Mouse (Mus musculus): ENCODE results near the gene Ephb3. TPM values are rescaled to one million over a fixed set of nuclear protein-coding genes. Genes with fewer than 3 reads are reported as not detected.
A peak's percentile ranks its signal among the peaks of the same experiment; 100 is the strongest.

Gene Ephb3
- polyA plus RNA-seq, 1 experiment from 2014 or later, result 17.6 TPM

DNA sequence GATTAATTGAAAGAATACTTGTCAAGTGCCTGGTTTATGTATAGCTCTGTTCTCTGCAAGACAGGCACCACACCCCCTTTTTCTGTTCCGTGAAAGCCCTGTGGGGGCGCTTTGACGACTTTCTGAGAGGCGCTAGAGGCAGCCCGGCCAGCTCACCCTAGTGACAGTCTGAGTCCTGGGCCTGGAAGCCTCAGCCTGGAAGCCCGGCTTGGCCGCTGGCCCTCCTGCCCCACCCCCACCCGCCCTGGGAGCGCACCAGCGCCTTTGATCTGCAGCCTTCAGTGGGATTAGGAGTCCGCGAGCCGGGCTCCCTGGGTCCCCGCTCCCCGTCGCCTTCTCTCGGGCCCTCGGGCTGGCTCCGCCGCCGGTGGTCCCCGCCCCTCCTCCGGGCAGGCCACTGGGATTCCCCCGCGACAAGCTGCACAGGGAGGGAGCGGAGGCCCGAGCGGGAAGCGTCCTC is 41.4 kb downstream of the Ephb3 start:
- H3K27me3 ChIP-seq (replicated peaks; ENCODE audit: control insufficient read depth, insufficient read depth, low read length), result 0 out of 2 replicates have a peak, but pooled peaks cover 4% of the 10 kb centered on the region
- peaks cover 51% of the 10 kb centered on the region for H3K4me1 ChIP-seq (replicated peaks; ENCODE audit: control insufficient read depth, insufficient read depth, low read length)

DNA sequence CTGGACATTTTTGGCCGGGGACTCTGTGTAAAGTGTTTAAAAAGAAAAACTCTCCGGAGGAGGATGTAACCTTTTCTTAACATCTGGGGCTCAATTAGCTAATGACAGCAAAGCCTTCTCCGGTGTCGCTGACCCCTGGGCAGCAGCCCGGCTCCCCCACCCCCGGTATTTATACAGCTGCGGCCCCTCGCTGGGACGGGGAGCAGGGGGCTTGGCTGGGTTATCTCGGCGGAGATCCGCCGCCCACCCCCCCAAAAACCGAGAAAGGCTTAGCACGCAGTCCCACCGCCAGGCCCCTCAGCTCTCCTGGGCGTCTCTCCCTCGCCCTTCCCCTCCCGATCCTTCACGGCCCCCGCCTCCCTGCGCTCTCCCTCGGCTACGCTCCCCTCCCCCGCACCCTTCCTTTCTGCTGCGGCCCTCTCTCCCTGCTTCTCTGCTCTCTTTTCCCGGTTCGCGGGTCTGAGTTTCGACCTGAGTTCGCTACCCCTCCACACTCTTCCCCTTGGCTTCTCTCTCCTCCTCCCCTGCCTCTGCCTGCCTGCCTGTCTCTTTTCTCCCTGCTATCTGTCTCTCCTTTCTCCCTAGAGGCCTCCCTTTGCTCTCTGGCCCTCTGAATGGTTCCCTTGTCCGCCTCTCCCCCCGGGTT is 42.0 kb downstream of the Ephb3 start:
- WGBS, result 2% methylated on average over 33 of the region's 33 CpGs
- H3K4me1 ChIP-seq (replicated peaks; ENCODE audit: control insufficient read depth, insufficient read depth, low read length), result peaks cover 49% of the 10 kb centered on the region
- peak; percentile 56 for ATAC-seq (replicated peaks; ENCODE audit: low FRiP score, low TSS enrichment, low read depth)

More for the DNA sequence above, 41.4 kb downstream of the Ephb3 start:
- H3K9me3 ChIP-seq (ENCODE audit: control insufficient read depth, low read length), result no peaks in the 10 kb centered on the region
- no peaks in the 10 kb centered on the region for H3K36me3 ChIP-seq (ENCODE audit: control insufficient read depth, insufficient read depth, low read length)
- DNase-seq (ENCODE audit: low spot score) (peak; percentile 92), ATAC-seq (replicated peaks; ENCODE audit: low FRiP score, low TSS enrichment, low read depth) (peak; percentile 80)
- under 1% methylated on average over 29 of the region's 29 CpGs for WGBS
- H3K4me2 ChIP-seq (ENCODE audit: low read length), result peak overlapping the region; percentile 91
- peak overlapping the region; percentile 87 for H3K27ac ChIP-seq (ENCODE audit: low read depth)
- peak overlapping the region; percentile 57 for H3K9ac ChIP-seq (ENCODE audit: low read length)
- H3K4me3 ChIP-seq (ENCODE audit: low read depth, low read length), result peak overlapping the region; percentile 42

GRCm38 (mm10) chr16:21247037-21247432 is 42.5 kb downstream of the Ephb3 start:
- peak overlapping the region; percentile 42; the same call in 1 of the 2 replicates for H3K4me3 ChIP-seq (ENCODE audit: low read depth, low read length)
- H3K4me1 ChIP-seq (replicated peaks; ENCODE audit: control insufficient read depth, insufficient read depth, low read length), result peaks cover 49% of the 10 kb centered on the region
- H3K4me2 ChIP-seq (ENCODE audit: low read length), result peak overlapping the region; percentile 91
- H3K36me3 ChIP-seq (ENCODE audit: control insufficient read depth, insufficient read depth, low read length), result no peaks in the 10 kb centered on the region
- 14% methylated on average over 4 of the region's 4 CpGs for WGBS
- peak overlapping the region; percentile 87 for H3K27ac ChIP-seq (ENCODE audit: low read depth)
- peak overlapping the region; percentile 57 for H3K9ac ChIP-seq (ENCODE audit: low read length)
- no peak for ATAC-seq (replicated peaks; ENCODE audit: low FRiP score, low TSS enrichment, low read depth)
- peak; percentile 73 for DNase-seq (ENCODE audit: low spot score)
- no peaks in the 10 kb centered on the region for H3K9me3 ChIP-seq (ENCODE audit: control insufficient read depth, low read length)
- 0 out of 2 replicates have a peak, but pooled peaks cover 4% of the 10 kb centered on the region for H3K27me3 ChIP-seq (replicated peaks; ENCODE audit: control insufficient read depth, insufficient read depth, low read length)

More for the DNA sequence above, 42.0 kb downstream of the Ephb3 start:
- 0 out of 2 replicates have a peak, but pooled peaks cover 4% of the 10 kb centered on the region for H3K27me3 ChIP-seq (replicated peaks; ENCODE audit: control insufficient read depth, insufficient read depth, low read length)
- H3K9me3 ChIP-seq (ENCODE audit: control insufficient read depth, low read length), result no peaks in the 10 kb centered on the region
- H3K4me2 ChIP-seq (ENCODE audit: low read length), result peak overlapping the region; percentile 91
- peak overlapping the region; percentile 87 for H3K27ac ChIP-seq (ENCODE audit: low read depth)
- H3K4me3 ChIP-seq (ENCODE audit: low read depth, low read length), result peak overlapping the region; percentile 42
- H3K9ac ChIP-seq (ENCODE audit: low read length), result peak overlapping the region; percentile 57
- H3K36me3 ChIP-seq (ENCODE audit: control insufficient read depth, insufficient read depth, low read length), result no peaks in the 10 kb centered on the region
- DNase-seq (ENCODE audit: low spot score), result peak; percentile 81

DNA sequence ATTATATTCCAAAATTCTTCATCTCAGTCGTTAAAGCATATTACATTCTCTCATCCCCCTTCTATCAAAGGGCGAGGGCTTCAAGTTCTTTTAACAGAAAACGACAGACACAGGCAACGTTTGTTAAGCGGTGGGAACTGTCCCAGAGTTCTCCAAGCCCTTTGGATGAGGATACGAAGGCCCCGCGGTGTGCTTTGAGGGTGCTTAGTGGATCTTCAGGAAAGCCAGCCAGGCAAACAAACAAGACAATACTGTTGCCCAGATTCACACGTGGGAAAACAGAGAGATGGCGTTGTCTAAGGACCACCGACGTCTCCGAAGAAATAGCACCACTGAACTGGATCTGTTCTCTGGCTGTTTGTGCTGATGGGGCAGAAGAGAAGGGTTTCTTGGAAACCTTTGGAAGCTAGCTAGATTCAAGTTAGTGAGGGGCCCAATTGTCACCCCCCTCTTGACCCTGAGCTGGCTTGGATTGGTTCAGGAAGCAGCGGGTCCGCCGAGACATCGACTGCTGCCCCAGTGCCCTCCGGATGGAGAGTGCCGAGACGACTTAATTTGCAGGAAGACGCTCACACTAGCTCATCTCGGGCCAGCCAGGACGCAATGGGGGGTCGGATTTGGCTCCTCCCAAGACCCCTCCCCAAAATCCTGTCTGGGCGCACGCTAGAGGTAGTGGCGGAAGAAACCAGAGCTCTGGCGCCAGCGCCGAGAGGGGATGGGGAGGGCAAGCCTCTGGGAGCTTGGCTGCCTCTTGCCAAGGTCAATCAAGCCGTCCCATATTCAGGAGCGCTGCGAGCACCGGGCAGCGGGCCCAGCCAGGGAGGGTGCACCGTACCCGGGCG is 43.5 kb downstream of the Ephb3 start:
- Histone ChIP-seq H3K4me2 (ENCODE audit: low read length) (peak overlapping the region; percentile 93), H3K27ac (ENCODE audit: low read depth) (0 out of 2 replicates have a peak overlapping the region, but pooled peaks have one; percentile 25)

GRCm38 (mm10) chr16:21248713-21249531 is 44.4 kb downstream of the Ephb3 start:
- Histone ChIP-seq H3K27me3 (replicated peaks; ENCODE audit: control insufficient read depth, insufficient read depth, low read length) (0 out of 2 replicates have a peak, but pooled peaks cover 4% of the 10 kb centered on the region), H3K9me3 (ENCODE audit: control insufficient read depth, low read length) (no peaks in the 10 kb centered on the region), H3K4me3 (ENCODE audit: low read depth, low read length) (peak overlapping the region; percentile 39), H3K27ac (ENCODE audit: low read depth) (0 out of 2 replicates have a peak overlapping the region, but pooled peaks have one; percentile 25), H3K9ac (ENCODE audit: low read length) (peak overlapping the region; percentile 44), H3K36me3 (ENCODE audit: control insufficient read depth, insufficient read depth, low read length) (no peaks in the 10 kb centered on the region), H3K4me2 (ENCODE audit: low read length) (peak overlapping the region; percentile 93), H3K4me1 (replicated peaks; ENCODE audit: control insufficient read depth, insufficient read depth, low read length) (peaks cover 33% of the 10 kb centered on the region)
- peak; percentile 76 for DNase-seq (ENCODE audit: low spot score)
- WGBS, result 5% methylated on average over 39 of the region's 39 CpGs
- ATAC-seq (replicated peaks; ENCODE audit: low FRiP score, low TSS enrichment, low read depth), result no peak

More for the DNA sequence above, 43.5 kb downstream of the Ephb3 start:
- no peaks in the 10 kb centered on the region for H3K36me3 ChIP-seq (ENCODE audit: control insufficient read depth, insufficient read depth, low read length)
- 16% methylated on average over 37 of the region's 38 CpGs for WGBS
- no peaks in the 10 kb centered on the region for H3K9me3 ChIP-seq (ENCODE audit: control insufficient read depth, low read length)
- ATAC-seq (replicated peaks; ENCODE audit: low FRiP score, low TSS enrichment, low read depth) (no peak), DNase-seq (ENCODE audit: low spot score) (peak; percentile 71)
- H3K4me1 ChIP-seq (replicated peaks; ENCODE audit: control insufficient read depth, insufficient read depth, low read length), result peaks cover 40% of the 10 kb centered on the region
- peak overlapping the region; percentile 39 for H3K4me3 ChIP-seq (ENCODE audit: low read depth, low read length)
- H3K9ac ChIP-seq (ENCODE audit: low read length), result peak overlapping the region; percentile 44
- H3K27me3 ChIP-seq (replicated peaks; ENCODE audit: control insufficient read depth, insufficient read depth, low read length), result 0 out of 2 replicates have a peak, but pooled peaks cover 4% of the 10 kb centered on the region

- 0 out of 2 replicates have a peak, but pooled peaks cover 4% of the 10 kb centered on the region for H3K27me3 ChIP-seq (replicated peaks; ENCODE audit: control insufficient read depth, insufficient read depth, low read length)
- H3K27ac ChIP-seq (ENCODE audit: low read depth), result peak overlapping the region; percentile 43; the same call in 1 of the 2 replicates
- no peak overlapping the region for H3K4me2 ChIP-seq (ENCODE audit: low read length)
- H3K9ac ChIP-seq (ENCODE audit: low read length), result no peak overlapping the region
- no peaks in the 10 kb centered on the region for H3K9me3 ChIP-seq (ENCODE audit: control insufficient read depth, low read length)
- H3K36me3 ChIP-seq (ENCODE audit: control insufficient read depth, insufficient read depth, low read length), result no peaks in the 10 kb centered on the region
- no peak for DNase-seq (ENCODE audit: low spot score)
- 37% methylated on average over 11 of the region's 11 CpGs for WGBS
- H3K4me3 ChIP-seq (ENCODE audit: low read depth, low read length), result no peak overlapping the region
- H3K4me1 ChIP-seq (replicated peaks; ENCODE audit: control insufficient read depth, insufficient read depth, low read length), result peaks cover 15% of the 10 kb centered on the region
- ATAC-seq (replicated peaks; ENCODE audit: low FRiP score, low TSS enrichment, low read depth), result 0 out of 2 replicates have a peak, but pooled peaks have one; percentile 30
Measured at GRCm38 (mm10) chr16:21252401-21252955, 47.9 kb downstream of the Ephb3 start.

- Histone ChIP-seq H3K4me1 (replicated peaks; ENCODE audit: control insufficient read depth, insufficient read depth, low read length) (peaks cover 3% of the 10 kb centered on the region; the same call in 1 of the 2 replicates), H3K9me3 (ENCODE audit: control insufficient read depth, low read length) (no peaks in the 10 kb centered on the region), H3K27ac (ENCODE audit: low read depth) (no peak overlapping the region), H3K36me3 (ENCODE audit: control insufficient read depth, insufficient read depth, low read length) (no peaks in the 10 kb centered on the region), H3K27me3 (replicated peaks; ENCODE audit: control insufficient read depth, insufficient read depth, low read length) (no peaks in the 10 kb centered on the region), H3K9ac (ENCODE audit: low read length) (no peak overlapping the region), H3K4me3 (ENCODE audit: low read depth, low read length) (no peak overlapping the region), H3K4me2 (ENCODE audit: low read length) (no peak overlapping the region)
- WGBS, result 69% methylated on average over 11 of the region's 11 CpGs
- DNase-seq (ENCODE audit: low spot score), result no peak
- no peak for ATAC-seq (replicated peaks; ENCODE audit: low FRiP score, low TSS enrichment, low read depth)
Measured at GRCm38 (mm10) chr16:21255574-21256304, 51.2 kb downstream of the Ephb3 start.

All from intestine, embryonic 14.5 days (tissue).